Mouse (Mus musculus): ENCODE data around the gene Olfr616.
"Not testable (repeated sequence)": the region's sequence is repeated elsewhere in the genome, so short reads cannot be mapped to it uniquely, and the experiment has no call there.

Olfr616 gene

DNA sequence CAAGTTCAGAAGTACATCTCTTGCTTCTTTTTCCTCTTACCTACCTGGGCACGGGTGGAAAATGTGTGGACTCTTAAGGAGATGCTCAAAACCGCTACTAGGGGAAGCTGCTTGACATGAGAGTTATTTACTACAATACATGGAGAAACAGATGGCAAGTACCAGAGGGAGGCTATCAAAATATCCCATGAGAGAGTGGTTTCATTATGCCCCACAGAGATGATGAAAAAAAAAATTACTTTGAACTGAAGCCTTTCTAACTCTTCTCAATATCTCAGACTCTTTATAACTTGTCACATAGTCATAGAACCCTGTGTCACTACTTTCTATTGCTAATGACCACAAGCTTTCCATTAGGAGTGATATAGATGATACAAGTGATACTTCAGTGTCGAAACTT, at the start of gene Olfr616:
TSS of gene Olfr616 (minus strand) at position 101 of the 400 bp plus-strand sequence.
- no peak for DNase-seq

DNA sequence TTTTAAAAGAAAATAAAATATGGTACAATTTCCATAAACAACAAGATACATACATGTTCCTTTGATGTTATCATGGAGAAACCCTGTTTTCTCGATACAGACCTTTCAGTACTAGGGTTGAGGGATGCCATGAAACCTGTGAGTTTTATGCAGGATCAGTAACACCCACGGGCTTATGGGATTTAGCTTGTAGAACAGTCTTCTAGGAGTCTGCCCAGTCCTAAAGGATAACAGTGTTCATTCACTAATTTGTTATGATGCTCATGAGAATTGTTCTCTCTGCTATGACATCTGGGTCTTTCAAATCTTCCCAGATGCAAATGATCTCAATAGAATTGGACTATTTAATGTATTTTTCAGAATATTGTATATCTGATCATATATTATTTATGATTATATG, 43.5 kb upstream of the Olfr616 start, which contains the start of gene Olfr620:
TSS of gene Olfr620 (minus strand) at position 101 of the 400 bp plus-strand sequence.
- no peak for DNase-seq

DNA sequence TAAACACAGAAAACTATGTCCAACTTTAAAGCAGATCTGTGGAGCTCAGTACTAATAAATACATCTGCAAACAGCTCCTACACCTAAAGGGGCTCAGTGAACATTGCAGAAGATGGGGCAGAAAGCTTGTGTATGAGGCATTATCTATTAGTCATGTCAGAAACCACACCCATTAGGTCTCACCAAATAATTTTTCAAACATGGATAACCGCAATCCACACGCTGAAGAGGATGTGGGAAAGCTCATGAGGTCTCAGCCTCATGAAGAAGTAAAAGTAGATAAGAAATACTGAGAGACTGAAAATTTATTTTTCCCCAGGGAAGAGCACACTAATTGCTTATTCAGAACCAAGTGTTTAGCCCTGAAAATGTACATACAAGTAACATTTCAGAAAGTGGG, 38.5 kb upstream of the Olfr616 start:
- DNase-seq = no peak

DNA sequence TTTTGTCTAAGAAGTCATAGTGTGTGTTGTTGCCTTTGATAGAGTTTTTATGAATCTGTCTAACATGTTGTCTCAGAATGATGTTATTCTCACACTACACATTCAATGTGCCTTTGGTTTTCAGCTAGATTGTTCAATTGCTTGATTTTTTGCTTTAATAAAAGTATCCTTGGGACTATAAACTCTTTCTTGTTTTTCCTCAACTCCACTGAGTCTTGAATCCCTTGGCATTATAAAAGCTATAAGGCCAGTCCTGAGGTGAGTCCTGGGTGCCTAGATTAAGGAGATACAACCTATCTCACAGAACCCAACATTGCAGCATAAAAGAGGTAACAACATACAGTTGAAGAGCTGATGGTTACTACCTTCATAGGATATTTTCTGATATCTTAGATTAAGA, 31.3 kb upstream of the Olfr616 start, which contains the start of gene Olfr619:
TSS of gene Olfr619 (plus strand) at position 301 of the 400 bp plus-strand sequence.
- no peak for DNase-seq

DNA sequence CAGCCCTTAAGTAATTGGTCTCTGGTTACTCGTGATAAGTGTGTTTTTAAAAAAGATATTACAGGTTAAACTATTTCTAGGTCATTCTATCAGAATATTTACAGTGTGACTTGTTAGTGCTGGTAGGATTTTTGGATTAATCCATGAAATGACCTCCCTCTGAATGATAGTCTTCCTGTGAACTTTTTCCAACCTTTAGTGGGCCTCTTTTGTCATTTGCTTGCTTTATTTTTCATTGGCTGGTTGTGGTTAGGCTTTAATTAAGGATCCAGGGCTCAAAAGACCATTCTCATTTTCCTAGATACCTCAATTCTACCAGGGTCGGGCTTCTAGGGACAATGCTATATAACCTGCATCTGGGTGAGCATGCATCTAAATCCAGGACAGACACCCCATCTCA, 20.9 kb upstream of the Olfr616 start, which contains the start of gene Olfr618:
TSS of gene Olfr618 (plus strand) at position 301 of the 400 bp plus-strand sequence.
- no peak for DNase-seq

DNA sequence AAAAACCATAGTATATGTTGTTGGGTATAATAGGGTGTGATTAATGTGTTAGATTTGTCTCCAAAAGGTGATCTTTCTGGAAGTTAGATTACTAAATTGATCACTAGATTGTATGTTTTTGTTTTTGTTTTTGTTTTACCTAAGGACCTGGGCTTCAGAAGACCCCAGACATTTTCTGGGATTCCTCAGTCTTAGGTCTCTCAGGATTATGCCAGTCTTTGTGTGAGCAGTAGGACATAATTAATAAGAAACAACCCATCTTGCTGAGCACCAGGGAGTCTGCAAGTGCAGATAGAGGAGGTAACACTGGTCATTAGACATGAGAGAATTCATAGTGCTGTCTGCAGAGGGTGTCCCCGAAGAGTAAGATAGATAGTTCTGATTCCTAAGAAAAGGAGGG, 3.8 kb upstream of the Olfr616 start, which contains the start of gene Olfr617:
TSS of gene Olfr617 (plus strand) at position 301 of the 400 bp plus-strand sequence.
- no peak for DNase-seq

DNA sequence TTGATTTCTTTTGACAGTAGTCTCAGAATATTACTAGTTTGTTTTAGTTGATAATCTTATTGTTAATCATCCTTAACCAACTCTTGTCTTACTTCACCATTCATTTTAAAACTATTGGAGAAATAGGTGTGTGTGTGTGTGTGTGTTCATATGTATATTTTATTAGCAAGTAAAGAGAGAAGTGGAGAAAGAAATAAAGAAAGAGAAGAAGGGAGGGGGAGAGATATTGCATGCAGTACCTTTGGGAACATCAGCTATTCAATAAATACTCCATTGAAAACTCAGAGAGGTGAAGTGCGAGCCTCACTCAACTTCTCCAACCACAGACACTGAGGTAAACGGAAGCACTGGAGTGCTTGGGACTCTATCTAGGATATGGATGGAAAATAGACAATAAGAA, 13.2 kb downstream of the Olfr616 start, which contains the start of gene Olfr615:
TSS of gene Olfr615 (plus strand) at position 301 of the 400 bp plus-strand sequence.
- DNase-seq = no peak

DNA sequence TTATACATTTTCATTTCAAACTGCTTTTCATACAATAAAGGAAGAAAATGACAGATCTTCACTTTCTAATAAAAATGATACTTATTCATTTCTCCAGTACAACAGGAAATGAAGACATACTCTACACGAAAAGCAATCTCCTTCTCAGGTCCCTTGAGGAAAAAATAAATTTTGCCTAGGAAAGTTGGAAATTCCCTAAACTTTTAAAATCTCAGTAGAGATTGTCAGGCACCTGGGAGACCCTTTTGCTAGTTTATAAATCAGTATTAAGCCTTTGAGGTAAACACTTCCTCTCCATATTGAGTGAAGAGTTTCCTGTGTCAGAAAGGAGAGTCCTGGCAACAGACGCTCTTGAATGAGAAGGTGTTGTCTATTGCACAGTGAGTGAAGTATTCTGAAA, 21.2 kb downstream of the Olfr616 start, which contains the start of gene Olfr613:
TSS of gene Olfr613 (plus strand) at position 301 of the 400 bp plus-strand sequence.
- no peak for DNase-seq

DNA sequence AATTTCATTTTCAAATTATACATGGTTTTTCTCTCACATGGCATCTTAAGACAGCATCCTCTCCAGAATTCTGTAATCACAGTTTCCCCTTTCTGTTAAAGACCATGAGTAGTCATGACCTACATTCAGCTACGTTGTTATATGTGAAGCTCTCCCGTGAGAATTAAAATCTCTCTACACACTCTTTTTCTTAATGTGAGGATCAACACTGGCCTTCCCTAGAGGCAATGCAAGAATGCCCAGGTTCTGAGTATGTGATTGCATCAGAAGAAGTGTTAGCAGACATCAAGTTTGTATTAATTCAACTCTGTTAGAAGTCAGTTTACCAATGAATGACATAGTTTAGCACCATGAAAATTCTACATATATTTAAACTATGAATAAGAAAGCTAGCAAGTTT, 26.3 kb downstream of the Olfr616 start, which contains the start of gene Olfr612:
TSS of gene Olfr612 (minus strand) at position 101 of the 400 bp plus-strand sequence.
- not testable (repeated sequence) for DNase-seq

DNA sequence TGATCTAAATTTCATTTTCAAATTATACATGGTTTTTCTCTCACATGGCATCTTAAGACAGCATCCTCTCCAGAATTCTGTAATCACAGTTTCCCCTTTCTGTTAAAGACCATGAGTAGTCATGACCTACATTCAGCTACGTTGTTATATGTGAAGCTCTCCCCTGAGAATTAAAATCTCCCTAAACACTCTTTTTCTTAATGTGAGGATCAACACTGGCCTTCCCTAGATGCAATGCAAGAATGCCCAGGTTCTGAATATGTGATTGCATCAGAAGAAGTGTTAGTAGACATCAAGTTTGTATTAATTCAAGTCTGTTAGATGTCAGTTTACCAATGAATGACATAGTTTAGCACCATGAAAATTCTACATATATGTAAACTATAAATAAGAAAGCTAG, 48.2 kb downstream of the Olfr616 start, which contains the start of gene Olfr611:
TSS of gene Olfr611 (minus strand) at position 101 of the 400 bp plus-strand sequence.
- DNase-seq = not testable (repeated sequence)
